Mouse (Mus musculus) embryonic facial prominence, embryonic 12.5 days (tissue): ENCODE measurements around the gene Sfxn4. TPM values are rescaled to one million over a fixed set of nuclear protein-coding genes. Genes with fewer than 3 reads are reported as not detected.
"Not testable (repeated sequence)": the region's sequence is repeated elsewhere in the genome, so short reads cannot be mapped to it uniquely, and the experiment has no call there.

Source experiments
- ATAC-seq: fragments of 200-750 bp; cut with Nextera tagmentation; 2 replicates; pipeline ENCODE4 v1.8.0; 2017; ENCODE audit not compliant: insufficient number of reproducible peaks, insufficient read depth, low FRiP score, low TSS enrichment
- H3K27ac ChIP-seq: fragments of 300-500 bp; sonication (generic); 2 replicates; pipeline ENCODE4 v1.5.1; 2016; ENCODE audit warnings: mild to moderate bottlenecking
- H3K27me3 ChIP-seq: fragments of 300-500 bp; sonication (generic); 2 replicates; pipeline ENCODE4 v1.6.1; 2016; ENCODE audit warnings: mild to moderate bottlenecking, moderate library complexity
- H3K36me3 ChIP-seq: fragments of 300-500 bp; sonication (generic); 2 replicates; pipeline ENCODE4 v1.6.1; 2016; ENCODE audit warnings: mild to moderate bottlenecking
- H3K4me1 ChIP-seq: fragments of 300-500 bp; sonication (generic); 2 replicates; pipeline ENCODE4 v1.6.1; 2016
- H3K4me2 ChIP-seq: fragments of 300-500 bp; sonication (generic); replicated peaks from 2 replicates; pipeline ENCODE4 v1.6.1; 2016; ENCODE audit warnings: mild to moderate bottlenecking, moderate library complexity
- H3K4me3 ChIP-seq: fragments of 300-500 bp; sonication (generic); 2 replicates; pipeline ENCODE4 v1.5.1; 2016; ENCODE audit warnings: mild to moderate bottlenecking
- H3K9ac ChIP-seq: fragments of 300-500 bp; sonication (generic); 2 replicates; pipeline ENCODE4 v1.6.1; 2016; ENCODE audit warnings: mild to moderate bottlenecking, moderate library complexity
- H3K9me3 ChIP-seq: fragments of 300-500 bp; sonication (generic); 2 replicates; pipeline ENCODE4 v1.6.1; 2016; ENCODE audit warnings: mild to moderate bottlenecking, moderate library complexity
- WGBS: fragments of 180-500 bp; shearing (Covaris S2); methylation state at CpG from one replicate; pipeline ENCODE4 v1.1.7; 2016; 5-methylcytosine and 5-hydroxymethylcytosine counted together
- polyA plus RNA-seq: library from polyadenylated mRNA; unstranded; fragments of >200 nt; fragmentation: Nextera tagmentation; extraction: Ambion mirVana; gene quantifications from 2 replicates; pipeline ENCODE4 v1.2.1, GENCODE M21; 2016

Sfxn4 gene
- polyA plus RNA-seq, 1 experiment from 2014 or later = 14.3 TPM

GRCm38 (mm10) chr19:60889101-60889713, 27.9 kb upstream of the Sfxn4 start:
- Histone ChIP-seq H3K4me1 (peaks cover 7% of the 10 kb centered on the region; the same call in 1 of the 2 replicates), H3K4me2 (peak overlapping the region; percentile 70), H3K27me3 (no peaks in the 10 kb centered on the region), H3K4me3 (peak overlapping the region; percentile 69), H3K36me3 (no peaks in the 10 kb centered on the region), H3K9me3 (no peaks in the 10 kb centered on the region), H3K27ac (peak overlapping the region; percentile 91), H3K9ac (peak overlapping the region; percentile 72; the same call in 1 of the 2 replicates)
- WGBS = 5% methylated on average over 17 of the region's 17 CpGs
- no peak for ATAC-seq

GRCm38 (mm10) chr19:60887637-60888036, 26.4 kb upstream of the Sfxn4 start:
- no peak for ATAC-seq
- no peak overlapping the region for H3K4me2 ChIP-seq
- H3K27me3 ChIP-seq = no peaks in the 10 kb centered on the region
- peaks cover 7% of the 10 kb centered on the region; the same call in 1 of the 2 replicates for H3K4me1 ChIP-seq
- WGBS = 88% methylated on average over 2 of the region's 2 CpGs
- no peak overlapping the region for H3K9ac ChIP-seq
- H3K9me3 ChIP-seq = no peaks in the 10 kb centered on the region
- no peak overlapping the region for H3K4me3 ChIP-seq
- no peak overlapping the region for H3K27ac ChIP-seq
- H3K36me3 ChIP-seq = no peaks in the 10 kb centered on the region

GRCm38 (mm10) chr19:60883129-60883528, 21.9 kb upstream of the Sfxn4 start:
- H3K4me3 ChIP-seq = no peak overlapping the region
- H3K4me1 ChIP-seq = no peaks in the 10 kb centered on the region
- ATAC-seq = no peak
- 9% methylated on average over 3 of the region's 3 CpGs for WGBS
- H3K36me3 ChIP-seq = no peaks in the 10 kb centered on the region
- no peaks in the 10 kb centered on the region for H3K27me3 ChIP-seq
- no peaks in the 10 kb centered on the region for H3K9me3 ChIP-seq
- no peak overlapping the region for H3K4me2 ChIP-seq
- H3K27ac ChIP-seq = no peak overlapping the region
- H3K9ac ChIP-seq = no peak overlapping the region

- peak; percentile 95 for ATAC-seq
- under 1% methylated on average over 28 of the region's 28 CpGs for WGBS
- Histone ChIP-seq H3K36me3 (peaks cover 10% of the 10 kb centered on the region; the same call in 1 of the 2 replicates), H3K4me2 (peak within 1 kb of the TSS; percentile 72), H3K4me1 (peaks cover 4% of the 10 kb centered on the region; the same call in 1 of the 2 replicates), H3K27ac (peak within 1 kb of the TSS; percentile 81), H3K27me3 (no peaks in the 10 kb centered on the region), H3K9ac (peak within 1 kb of the TSS; percentile 70), H3K4me3 (peak within 1 kb of the TSS; percentile 67), H3K9me3 (no peaks in the 10 kb centered on the region)
These were observed 12.9 kb upstream of the Sfxn4 start, which contains the start of gene Prdx3 for GRCm38 (mm10) chr19:60874064-60874694. Gene Prdx3, minus strand, starts transcription at chr19:60874556.

- Histone ChIP-seq H3K9me3 (no peaks in the 10 kb centered on the region), H3K27ac (peak overlapping the region; percentile 81), H3K27me3 (no peaks in the 10 kb centered on the region), H3K4me3 (peak overlapping the region; percentile 67), H3K4me1 (peaks cover 4% of the 10 kb centered on the region; the same call in 1 of the 2 replicates), H3K9ac (0 out of 2 replicates have a peak overlapping the region, but pooled peaks have one; percentile 70), H3K4me2 (peak overlapping the region; percentile 72), H3K36me3 (peaks cover 15% of the 10 kb centered on the region)
- no peak for ATAC-seq
- 22% methylated on average over 4 of the region's 4 CpGs for WGBS
These were observed 12.2 kb upstream of the Sfxn4 start for GRCm38 (mm10) chr19:60873501-60873900.

GRCm38 (mm10) chr19:60872272-60872671, 11.0 kb upstream of the Sfxn4 start:
- H3K27ac ChIP-seq = no peak overlapping the region
- ATAC-seq = no peak
- H3K36me3 ChIP-seq = peaks cover 24% of the 10 kb centered on the region
- H3K27me3 ChIP-seq = no peaks in the 10 kb centered on the region
- no peak overlapping the region for H3K4me2 ChIP-seq
- no peak overlapping the region for H3K4me3 ChIP-seq
- peaks cover 4% of the 10 kb centered on the region; the same call in 1 of the 2 replicates for H3K4me1 ChIP-seq
- no peak overlapping the region for H3K9ac ChIP-seq
- H3K9me3 ChIP-seq = no peaks in the 10 kb centered on the region
- 61% methylated on average over 1 of the region's 1 CpGs for WGBS

GRCm38 (mm10) chr19:60871366-60871765, 10.1 kb upstream of the Sfxn4 start:
- no peak for ATAC-seq
- peaks cover 4% of the 10 kb centered on the region; the same call in 1 of the 2 replicates for H3K4me1 ChIP-seq
- H3K36me3 ChIP-seq = peaks cover 29% of the 10 kb centered on the region
- 94% methylated on average over 5 of the region's 5 CpGs for WGBS
- H3K27ac ChIP-seq = no peak overlapping the region
- H3K4me3 ChIP-seq = no peak overlapping the region
- H3K9me3 ChIP-seq = no peaks in the 10 kb centered on the region
- no peaks in the 10 kb centered on the region for H3K27me3 ChIP-seq
- H3K4me2 ChIP-seq = no peak overlapping the region
- H3K9ac ChIP-seq = no peak overlapping the region

GRCm38 (mm10) chr19:60870489-60870888, 9.2 kb upstream of the Sfxn4 start:
- no peak overlapping the region for H3K9ac ChIP-seq
- H3K36me3 ChIP-seq = peaks cover 29% of the 10 kb centered on the region
- H3K9me3 ChIP-seq = no peaks in the 10 kb centered on the region
- H3K4me1 ChIP-seq = peaks cover 4% of the 10 kb centered on the region; the same call in 1 of the 2 replicates
- ATAC-seq = no peak
- H3K27me3 ChIP-seq = no peaks in the 10 kb centered on the region
- WGBS = 88% methylated on average over 1 of the region's 1 CpGs
- no peak overlapping the region for H3K27ac ChIP-seq
- H3K4me2 ChIP-seq = no peak overlapping the region
- H3K4me3 ChIP-seq = no peak overlapping the region

GRCm38 (mm10) chr19:60866169-60866568, 4.9 kb upstream of the Sfxn4 start:
- not testable (repeated sequence) for ATAC-seq, H3K27ac ChIP-seq, H3K4me1 ChIP-seq, H3K4me3 ChIP-seq, H3K9ac ChIP-seq, H3K4me2 ChIP-seq, H3K9me3 ChIP-seq, H3K27me3 ChIP-seq
- H3K36me3 ChIP-seq = peaks cover 33% of the 10 kb centered on the region
- WGBS = 94% methylated on average over 4 of the region's 4 CpGs

- Histone ChIP-seq H3K9ac (no peak overlapping the region), H3K27ac (no peak overlapping the region), H3K36me3 (peaks cover 18% of the 10 kb centered on the region), H3K9me3 (no peaks in the 10 kb centered on the region), H3K4me3 (no peak overlapping the region), H3K27me3 (no peaks in the 10 kb centered on the region), H3K4me2 (no peak overlapping the region), H3K4me1 (no peaks in the 10 kb centered on the region)
- no peak for ATAC-seq
These were observed 15.5 kb downstream of the Sfxn4 start for GRCm38 (mm10) chr19:60845731-60846130.

- Histone ChIP-seq H3K4me1 (no peaks in the 10 kb centered on the region), H3K9me3 (no peaks in the 10 kb centered on the region), H3K27me3 (no peaks in the 10 kb centered on the region), H3K9ac (no peak overlapping the region), H3K4me2 (no peak overlapping the region), H3K4me3 (no peak overlapping the region), H3K36me3 (peaks cover 27% of the 10 kb centered on the region), H3K27ac (no peak overlapping the region)
- no peak for ATAC-seq
These were observed 18.0 kb downstream of the Sfxn4 start for GRCm38 (mm10) chr19:60843324-60843723.

- Histone ChIP-seq H3K27me3 (no peaks in the 10 kb centered on the region), H3K9ac (no peak overlapping the region), H3K4me3 (no peak overlapping the region), H3K27ac (no peak overlapping the region), H3K4me2 (no peak overlapping the region), H3K9me3 (no peaks in the 10 kb centered on the region), H3K4me1 (no peaks in the 10 kb centered on the region), H3K36me3 (peaks cover 63% of the 10 kb centered on the region)
- ATAC-seq = no peak
- 84% methylated on average over 1 of the region's 1 CpGs for WGBS
These were observed 23.5 kb downstream of the Sfxn4 start for GRCm38 (mm10) chr19:60837747-60838146.
